Mouse (Mus musculus) embryonic facial prominence, embryonic 15.5 days (tissue): ENCODE measurements around the gene Lonp2. TPM values are rescaled to one million over a fixed set of nuclear protein-coding genes. Genes with fewer than 3 reads are reported as not detected.
A peak's percentile ranks its signal among the peaks of the same experiment; 100 is the strongest.

Source experiments
- ATAC-seq: fragments of 200-750 bp; cut with Nextera tagmentation; 2 replicates; pipeline ENCODE4 v1.8.0; 2017; ENCODE audit warnings: low read depth, moderate TSS enrichment; ENCODE audit not compliant: insufficient number of reproducible peaks, low FRiP score, low TSS enrichment
- H3K27ac ChIP-seq: fragments of 300-500 bp; sonication (generic); replicated peaks from 2 replicates; pipeline ENCODE4 v1.5.1; 2015; ENCODE audit warnings: mild to moderate bottlenecking, inconsistent platforms
- H3K27me3 ChIP-seq: fragments of 300-500 bp; sonication (generic); 2 replicates; pipeline ENCODE4 v1.6.1; 2015; ENCODE audit warnings: inconsistent platforms
- H3K36me3 ChIP-seq: fragments of 300-500 bp; sonication (generic); 2 replicates; pipeline ENCODE4 v1.6.1; 2015; ENCODE audit warnings: mild to moderate bottlenecking, inconsistent platforms
- H3K4me1 ChIP-seq: fragments of 300-500 bp; sonication (generic); 2 replicates; pipeline ENCODE4 v1.6.1; 2015; ENCODE audit warnings: inconsistent platforms
- H3K4me2 ChIP-seq: fragments of 300-500 bp; sonication (generic); replicated peaks from 2 replicates; pipeline ENCODE4 v1.6.1; 2015; ENCODE audit warnings: mild to moderate bottlenecking, inconsistent platforms
- H3K4me3 ChIP-seq: fragments of 300-500 bp; sonication (generic); replicated peaks from 2 replicates; pipeline ENCODE4 v1.5.1; 2015; ENCODE audit warnings: mild to moderate bottlenecking, inconsistent platforms
- H3K9ac ChIP-seq: fragments of 300-500 bp; sonication (generic); 2 replicates; pipeline ENCODE4 v1.6.1; 2015; ENCODE audit warnings: inconsistent platforms
- H3K9me3 ChIP-seq: fragments of 300-500 bp; sonication (generic); replicated peaks from 2 replicates; pipeline ENCODE4 v1.6.1; 2016; ENCODE audit warnings: inconsistent platforms
- WGBS: fragments of 180-500 bp; shearing (Covaris S2); methylation state at CpG from one replicate; pipeline ENCODE4 v1.1.7; 2015; 5-methylcytosine and 5-hydroxymethylcytosine counted together
- polyA plus RNA-seq: library from polyadenylated mRNA; unstranded; fragments of >200 nt; fragmentation: Nextera tagmentation; extraction: Ambion mirVana; gene quantifications from 2 replicates; pipeline ENCODE4 v1.2.1, GENCODE M21; 2015

The Lonp2 gene
- polyA plus RNA-seq, 1 experiment from 2014 or later, result 54.2 TPM

DNA sequence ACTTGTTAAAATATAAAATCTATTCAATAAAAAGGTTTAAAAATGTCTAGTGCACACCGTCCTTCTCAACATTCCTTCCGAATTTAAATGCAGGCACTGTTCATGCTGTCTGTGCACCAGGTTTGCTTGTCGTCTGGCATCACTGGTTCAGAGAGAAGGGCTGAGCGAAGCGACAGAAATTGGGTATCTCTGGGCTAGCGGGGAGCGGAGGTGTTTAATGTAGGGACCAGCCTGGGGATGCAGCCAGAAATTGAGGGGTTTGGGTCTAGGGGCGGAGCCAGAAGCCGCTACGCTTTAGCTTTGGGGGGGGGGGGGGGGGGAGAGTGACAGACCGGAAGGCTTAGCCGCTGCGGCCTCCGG lies 312 bp upstream of the Lonp2 start:
- no peaks in the 10 kb centered on the region for H3K9me3 ChIP-seq
- H3K4me3 ChIP-seq, result peak overlapping the region; percentile 79
- 2% methylated on average over 14 of the region's 14 CpGs for WGBS
- no peaks in the 10 kb centered on the region for H3K36me3 ChIP-seq
- 0 out of 2 replicates have a peak overlapping the region, but pooled peaks have one; percentile 33 for H3K9ac ChIP-seq
- peak overlapping the region; percentile 74 for H3K27ac ChIP-seq
- ATAC-seq, result no peak
- peak overlapping the region; percentile 75 for H3K4me2 ChIP-seq
- H3K27me3 ChIP-seq, result no peaks in the 10 kb centered on the region
- H3K4me1 ChIP-seq, result peaks cover 11% of the 10 kb centered on the region

DNA sequence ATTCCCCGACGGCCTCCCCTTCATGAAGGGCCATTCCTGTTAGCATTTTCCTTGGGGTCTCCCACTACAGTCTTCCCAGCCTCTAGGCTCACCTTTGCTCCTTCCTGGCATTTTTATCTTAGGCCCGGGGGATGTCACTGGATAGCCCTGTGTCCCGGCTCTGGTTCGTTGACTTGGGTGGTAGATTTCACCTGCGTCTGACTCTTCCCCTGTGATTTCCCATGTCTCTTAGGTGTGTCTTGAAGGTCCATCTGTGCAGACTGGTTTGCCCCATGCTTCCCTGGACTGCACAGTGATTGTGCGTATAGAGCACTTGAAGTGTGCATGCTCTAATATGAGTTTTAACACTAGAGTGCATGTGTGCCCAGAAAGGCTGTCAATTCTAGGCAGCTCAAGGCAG lies 1.1 kb downstream of the Lonp2 start:
- H3K9ac ChIP-seq, result peak overlapping the region; percentile 47; the same call in 1 of the 2 replicates
- ATAC-seq, result no peak

GRCm38 (mm10) chr8:86630212-86630611 lies 6.4 kb downstream of the Lonp2 start:
- H3K36me3 ChIP-seq, result peaks cover 8% of the 10 kb centered on the region
- WGBS, result 89% methylated on average over 5 of the region's 5 CpGs

More for the DNA sequence above, 1.1 kb downstream of the Lonp2 start:
- H3K4me2 ChIP-seq, result peak overlapping the region; percentile 75
- no peak overlapping the region for H3K27ac ChIP-seq
- H3K4me1 ChIP-seq, result peaks cover 11% of the 10 kb centered on the region
- no peaks in the 10 kb centered on the region for H3K9me3 ChIP-seq
- 36% methylated on average over 7 of the region's 7 CpGs for WGBS
- H3K36me3 ChIP-seq, result no peaks in the 10 kb centered on the region
- peak overlapping the region; percentile 79 for H3K4me3 ChIP-seq
- H3K27me3 ChIP-seq, result no peaks in the 10 kb centered on the region

GRCm38 (mm10) chr8:86631395-86631794 lies 7.6 kb downstream of the Lonp2 start:
- H3K9ac ChIP-seq, result no peak overlapping the region
- no peaks in the 10 kb centered on the region for H3K4me1 ChIP-seq
- H3K27ac ChIP-seq, result no peak overlapping the region
- H3K4me3 ChIP-seq, result no peak overlapping the region
- WGBS, result 72% methylated on average over 4 of the region's 4 CpGs
- peaks cover 18% of the 10 kb centered on the region for H3K36me3 ChIP-seq
- H3K27me3 ChIP-seq, result no peaks in the 10 kb centered on the region
- ATAC-seq, result no peak
- H3K9me3 ChIP-seq, result no peaks in the 10 kb centered on the region
- H3K4me2 ChIP-seq, result no peak overlapping the region

More at GRCm38 (mm10) chr8:86630212-86630611, 6.4 kb downstream of the Lonp2 start:
- no peaks in the 10 kb centered on the region for H3K9me3 ChIP-seq
- H3K27ac ChIP-seq, result no peak overlapping the region
- no peak for ATAC-seq
- H3K4me1 ChIP-seq, result peaks cover 5% of the 10 kb centered on the region
- H3K27me3 ChIP-seq, result no peaks in the 10 kb centered on the region
- no peak overlapping the region for H3K4me3 ChIP-seq
- H3K4me2 ChIP-seq, result no peak overlapping the region
- H3K9ac ChIP-seq, result no peak overlapping the region

GRCm38 (mm10) chr8:86637826-86638225 lies 14.0 kb downstream of the Lonp2 start:
- 54% methylated on average over 4 of the region's 4 CpGs for WGBS
- H3K9me3 ChIP-seq, result no peaks in the 10 kb centered on the region
- H3K27ac ChIP-seq, result no peak overlapping the region
- peaks cover 58% of the 10 kb centered on the region for H3K36me3 ChIP-seq
- no peaks in the 10 kb centered on the region for H3K27me3 ChIP-seq
- no peak overlapping the region for H3K4me2 ChIP-seq
- H3K9ac ChIP-seq, result no peak overlapping the region
- no peak for ATAC-seq
- no peak overlapping the region for H3K4me3 ChIP-seq
- no peaks in the 10 kb centered on the region for H3K4me1 ChIP-seq

GRCm38 (mm10) chr8:86638981-86639380 lies 15.1 kb downstream of the Lonp2 start:
- no peak overlapping the region for H3K9ac ChIP-seq
- no peaks in the 10 kb centered on the region for H3K27me3 ChIP-seq
- no peak overlapping the region for H3K27ac ChIP-seq
- no peaks in the 10 kb centered on the region for H3K9me3 ChIP-seq
- H3K4me1 ChIP-seq, result no peaks in the 10 kb centered on the region
- H3K4me2 ChIP-seq, result no peak overlapping the region
- ATAC-seq, result no peak
- peaks cover 58% of the 10 kb centered on the region for H3K36me3 ChIP-seq
- no peak overlapping the region for H3K4me3 ChIP-seq
- 68% methylated on average over 4 of the region's 4 CpGs for WGBS

DNA sequence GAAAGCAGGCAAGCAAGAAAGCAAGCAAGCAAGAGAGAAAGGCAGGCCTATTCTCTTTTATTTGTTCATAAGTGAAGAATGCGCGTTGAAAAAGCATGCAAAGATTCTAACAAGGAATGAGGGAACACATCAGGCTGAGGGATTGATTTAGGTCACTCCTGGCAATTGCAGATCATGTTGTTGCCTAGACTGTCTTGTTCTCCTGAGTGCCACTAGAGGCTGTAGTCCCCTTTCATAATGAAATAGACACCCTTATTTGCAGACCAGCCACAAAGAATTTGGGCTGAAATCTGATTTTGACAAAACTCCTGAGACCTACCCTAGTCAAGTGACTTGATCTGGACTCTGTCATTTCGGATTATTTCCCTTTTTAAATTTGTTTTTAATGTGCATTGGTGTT lies 18.8 kb downstream of the Lonp2 start:
- H3K27me3 ChIP-seq, result no peaks in the 10 kb centered on the region
- no peak overlapping the region for H3K27ac ChIP-seq
- H3K4me1 ChIP-seq, result no peaks in the 10 kb centered on the region
- ATAC-seq, result no peak
- H3K36me3 ChIP-seq, result peaks cover 33% of the 10 kb centered on the region
- no peak overlapping the region for H3K4me2 ChIP-seq
- H3K9ac ChIP-seq, result no peak overlapping the region
- no peak overlapping the region for H3K4me3 ChIP-seq
- H3K9me3 ChIP-seq, result no peaks in the 10 kb centered on the region
- 84% methylated on average over 3 of the region's 3 CpGs for WGBS

DNA sequence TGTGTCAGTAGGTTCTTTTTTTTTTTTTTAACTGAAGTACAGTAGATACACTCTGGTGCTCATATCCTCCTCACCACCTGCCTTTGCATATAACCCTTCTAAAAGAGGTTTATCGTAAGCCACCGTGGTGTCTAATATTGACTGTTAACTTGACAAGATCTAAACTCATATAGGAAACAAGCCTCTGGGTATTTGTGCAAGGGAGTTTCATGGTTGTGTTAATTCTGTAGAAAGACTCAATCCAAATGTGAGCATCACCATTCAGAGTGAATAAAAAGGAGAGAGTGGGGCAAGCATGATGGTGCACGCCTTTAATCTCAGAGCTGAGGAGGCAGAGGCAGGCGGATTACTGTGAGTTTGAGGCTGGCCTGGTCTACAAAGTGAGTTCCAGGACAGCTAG lies 20.8 kb downstream of the Lonp2 start:
- no peak for ATAC-seq
- H3K27ac ChIP-seq, result no peak overlapping the region
- H3K4me2 ChIP-seq, result no peak overlapping the region
- H3K9ac ChIP-seq, result no peak overlapping the region
- no peaks in the 10 kb centered on the region for H3K27me3 ChIP-seq
- no peak overlapping the region for H3K4me3 ChIP-seq
- H3K9me3 ChIP-seq, result no peaks in the 10 kb centered on the region
- no peaks in the 10 kb centered on the region for H3K4me1 ChIP-seq
- 88% methylated on average over 4 of the region's 4 CpGs for WGBS
- peaks cover 17% of the 10 kb centered on the region for H3K36me3 ChIP-seq

DNA sequence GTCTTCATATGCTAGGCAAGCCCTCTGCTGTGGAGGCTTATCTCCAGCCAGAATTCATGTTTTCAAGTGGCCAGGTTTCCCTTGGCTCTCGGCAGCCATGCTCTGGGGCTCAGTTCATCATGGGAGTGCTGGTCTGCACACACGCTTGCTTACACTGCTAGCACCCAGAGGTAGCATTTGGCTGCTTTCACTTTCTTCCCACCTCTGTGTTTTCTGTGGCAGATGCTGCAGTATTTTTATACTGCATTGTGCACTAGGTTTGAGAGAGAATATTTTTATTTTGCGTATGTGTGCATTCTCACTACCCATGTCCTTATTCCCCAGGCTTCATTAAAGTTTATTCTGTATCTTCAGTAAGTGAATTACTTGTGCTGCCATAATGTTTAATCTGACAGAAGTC lies 23.9 kb downstream of the Lonp2 start:
- ATAC-seq, result no peak
- H3K27ac ChIP-seq, result no peak overlapping the region
- 92% methylated on average over 3 of the region's 3 CpGs for WGBS

DNA sequence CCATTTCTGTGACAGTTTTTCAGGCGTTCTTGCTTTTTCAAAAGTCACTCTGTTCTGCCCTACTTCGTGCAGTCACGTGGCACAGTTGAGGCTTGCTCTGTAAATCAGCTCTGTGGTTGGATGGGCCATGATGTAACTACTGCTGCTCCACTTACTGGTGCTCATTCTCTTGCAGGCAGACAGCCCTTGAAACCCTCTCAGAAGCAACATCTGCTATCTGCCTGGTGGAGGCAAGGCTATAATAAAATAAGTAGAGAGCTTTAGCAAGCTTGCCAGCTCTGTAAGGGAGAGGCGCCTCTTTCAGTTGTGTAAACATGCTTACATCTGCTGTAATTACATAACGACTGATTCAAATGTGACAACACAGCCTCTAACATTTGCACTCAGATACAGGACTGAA lies 27.6 kb downstream of the Lonp2 start:
- WGBS, result 76% methylated on average over 5 of the region's 5 CpGs
- Histone ChIP-seq H3K9me3 (no peaks in the 10 kb centered on the region), H3K27me3 (no peaks in the 10 kb centered on the region), H3K27ac (no peak overlapping the region), H3K4me1 (no peaks in the 10 kb centered on the region), H3K36me3 (peaks cover 17% of the 10 kb centered on the region), H3K9ac (no peak overlapping the region), H3K4me2 (no peak overlapping the region), H3K4me3 (no peak overlapping the region)
- ATAC-seq, result no peak

More for the DNA sequence above, 23.9 kb downstream of the Lonp2 start:
- Histone ChIP-seq H3K27me3 (no peaks in the 10 kb centered on the region), H3K36me3 (peaks cover 14% of the 10 kb centered on the region), H3K4me1 (no peaks in the 10 kb centered on the region), H3K9ac (no peak overlapping the region), H3K4me2 (no peak overlapping the region), H3K9me3 (no peaks in the 10 kb centered on the region), H3K4me3 (no peak overlapping the region)

- ATAC-seq, result no peak
- no peaks in the 10 kb centered on the region for H3K27me3 ChIP-seq
- no peak overlapping the region for H3K9ac ChIP-seq
- H3K4me1 ChIP-seq, result no peaks in the 10 kb centered on the region
- no peaks in the 10 kb centered on the region for H3K9me3 ChIP-seq
- H3K36me3 ChIP-seq, result peaks cover 17% of the 10 kb centered on the region
- H3K4me3 ChIP-seq, result no peak overlapping the region
- WGBS, result 73% methylated on average over 2 of the region's 2 CpGs
- no peak overlapping the region for H3K27ac ChIP-seq
- no peak overlapping the region for H3K4me2 ChIP-seq
Measured at GRCm38 (mm10) chr8:86652546-86652945, 28.7 kb downstream of the Lonp2 start.

DNA sequence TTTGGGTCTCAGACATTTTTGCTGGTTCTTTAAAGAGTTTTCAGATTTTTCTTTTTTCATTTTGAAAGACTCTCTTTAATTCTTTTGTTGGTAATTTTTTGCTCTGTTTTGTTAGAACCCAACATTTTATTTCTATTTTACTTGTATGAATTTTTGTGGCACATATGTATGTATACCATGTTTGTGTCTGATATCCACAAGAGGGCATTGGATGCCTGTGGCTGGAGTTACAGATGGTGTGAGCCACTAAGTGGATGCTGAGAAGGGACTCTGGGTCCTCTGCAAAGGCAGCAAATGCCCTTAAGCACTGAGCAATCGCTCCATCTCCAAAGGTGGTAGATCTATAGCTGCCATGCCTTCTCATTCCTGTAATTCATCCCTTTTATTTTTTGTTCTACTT lies 30.7 kb downstream of the Lonp2 start:
- Histone ChIP-seq H3K4me1 (no peaks in the 10 kb centered on the region), H3K36me3 (peaks cover 23% of the 10 kb centered on the region), H3K27ac (no peak overlapping the region), H3K9me3 (no peaks in the 10 kb centered on the region), H3K27me3 (no peaks in the 10 kb centered on the region), H3K9ac (no peak overlapping the region), H3K4me2 (no peak overlapping the region), H3K4me3 (no peak overlapping the region)
- ATAC-seq, result no peak
- 86% methylated on average over 1 of the region's 1 CpGs for WGBS
